Mouse (Mus musculus) brown adipose tissue, adult 24 weeks (tissue): ENCODE measurements around the gene Ccdc51. TPM values are rescaled to one million over a fixed set of nuclear protein-coding genes. Genes with fewer than 3 reads are reported as not detected.

Experiments
- polyA plus RNA-seq: library from polyadenylated mRNA; stranded (reverse); fragments of >200 nt; gene quantifications from 2 replicates; pipeline ENCODE4 v1.2.4, GENCODE M21; 2012; ENCODE audit not compliant: missing spikeins, insufficient read depth, insufficient read length

Ccdc51 gene
- polyA plus RNA-seq, 1 experiment = 10.8 TPM

Other genes starting within 250 kb of the Ccdc51 start
- gene Slc26a6, start 229.2 kb upstream of the Ccdc51 start, polyA plus RNA-seq = 4.4 and 7.5 TPM in 2 replicates
- gene Tmem89, start 167.9 kb upstream of the Ccdc51 start, polyA plus RNA-seq = not detected in 2 replicates
- 1,481 and 1,573 TPM in 2 replicates for gene Uqcrc1, start 145.9 kb upstream of the Ccdc51 start, polyA plus RNA-seq
- gene Col7a1, start 128.9 kb upstream of the Ccdc51 start, polyA plus RNA-seq = 0.21 and 1.1 TPM in 2 replicates
- not detected in 2 replicates for gene Ucn2, start 96.5 kb upstream of the Ccdc51 start, polyA plus RNA-seq
- 3.4 and 3.8 TPM in 2 replicates for gene Pfkfb4, start 90.7 kb upstream of the Ccdc51 start, polyA plus RNA-seq
- gene Shisa5, start 43.9 kb upstream of the Ccdc51 start, polyA plus RNA-seq = 30.4 and 48.6 TPM in 2 replicates
- 6.6 and 16.6 TPM in 2 replicates for gene Trex1, start 22.8 kb upstream of the Ccdc51 start, polyA plus RNA-seq
- gene Atrip, start 8.4 kb upstream of the Ccdc51 start, polyA plus RNA-seq = 3.6 and 4.8 TPM in 2 replicates
- gene Tma7, start 94 bp downstream of the Ccdc51 start, polyA plus RNA-seq = 232 and 572 TPM in 2 replicates
- gene Plxnb1, start 12.9 kb downstream of the Ccdc51 start, polyA plus RNA-seq = not detected in 2 replicates
- not detected in 2 replicates for gene Fbxw21, start 79.5 kb downstream of the Ccdc51 start, polyA plus RNA-seq
- not detected in 2 replicates for gene Fbxw13, start 113.5 kb downstream of the Ccdc51 start, polyA plus RNA-seq
- gene Fbxw20, start 152.3 kb downstream of the Ccdc51 start, polyA plus RNA-seq = not detected in 2 replicates
- gene Fbxw14, start 205.2 kb downstream of the Ccdc51 start, polyA plus RNA-seq = not detected in 2 replicates